Mouse (Mus musculus) C2C12 (cell line): ENCODE measurements around the gene Nucks1. TPM values are rescaled to one million over a fixed set of nuclear protein-coding genes. Genes with fewer than 3 reads are reported as not detected.

Experiments used
- H3K27me3 ChIP-seq: one replicate; pipeline ENCODE4 v1.6.1; 2011; ENCODE audit not compliant: control insufficient read depth, insufficient read depth, insufficient read length
- H3K36me3 ChIP-seq: one replicate; pipeline ENCODE4 v1.6.1; 2011; ENCODE audit not compliant: control insufficient read depth, insufficient read depth
- H3K4me3 ChIP-seq: one replicate; pipeline ENCODE4 v1.5.1; 2011; ENCODE audit warnings: mild to moderate bottlenecking, control low read depth; ENCODE audit not compliant: poor library complexity, insufficient read depth, severe bottlenecking
- H3K79me2 ChIP-seq: one replicate; pipeline ENCODE4 v1.6.1; 2011; ENCODE audit not compliant: control insufficient read depth, insufficient read depth
- H3K79me3 ChIP-seq: one replicate; pipeline ENCODE4 v1.6.1; 2011; ENCODE audit warnings: low read depth, control low read depth
- H3ac ChIP-seq: one replicate; pipeline ENCODE3; 2011; ENCODE audit warnings: low read depth; ENCODE audit not compliant: control insufficient read depth, insufficient read length
- CEBPB ChIP-seq: IDR thresholded peaks from one replicate; pipeline ENCODE4 v1.6.1; 2011; ENCODE audit warnings: low read depth, mild to moderate bottlenecking, control low read depth, moderate library complexity
- CTCF ChIP-seq: IDR thresholded peaks from one replicate; pipeline ENCODE4 v1.5.1; 2011; ENCODE audit not compliant: control insufficient read depth, insufficient read depth, insufficient read length
- FOSL1 ChIP-seq: IDR thresholded peaks from one replicate; pipeline ENCODE4 v1.8.0; 2011; ENCODE audit warnings: mild to moderate bottlenecking, low read length; ENCODE audit not compliant: poor library complexity, insufficient read depth, severe bottlenecking
- MAX ChIP-seq: IDR thresholded peaks from one replicate; pipeline ENCODE4 v1.6.1; 2011; ENCODE audit warnings: mild to moderate bottlenecking, control low read depth
- MYOD1 ChIP-seq: IDR thresholded peaks from one replicate; pipeline ENCODE4 v1.6.1; 2011; ENCODE audit warnings: low read depth; ENCODE audit not compliant: control insufficient read depth, insufficient read length
- MYOG ChIP-seq: IDR thresholded peaks from one replicate; pipeline ENCODE4 v1.6.1; 2011; ENCODE audit not compliant: control insufficient read depth, insufficient read length; ENCODE audit errors: extremely low read depth
- USF1 ChIP-seq: IDR thresholded peaks from one replicate; pipeline ENCODE4 v1.6.1; 2011; ENCODE audit warnings: low read depth, mild to moderate bottlenecking, control low read depth, moderate library complexity
- polyA plus RNA-seq: library from polyadenylated mRNA; unstranded; fragments of >200 nt; fragmentation: generic; extraction: Trizol; gene quantifications from one replicate; pipeline ENCODE4 v1.2.1, GENCODE M21; 2012; ENCODE audit warnings: missing spikeins

Nucks1 gene
- polyA plus RNA-seq, 1 experiment: 36.2 TPM

GRCm38 (mm10) chr1:131946462-131947215 lies 36.3 kb downstream of the Nucks1 start:
- TF ChIP-seq MYOG: no peak
- TF ChIP-seq MAX: no peak
- TF ChIP-seq CEBPB: no peak
- TF ChIP-seq MYOD1: no peak
- TF ChIP-seq USF1: no peak
- TF ChIP-seq FOSL1: no peak
- no peak for TF ChIP-seq CTCF
- Histone ChIP-seq H3K27me3 (no peaks in the 10 kb centered on the region), H3K79me3 (no peaks in the 10 kb centered on the region), H3ac (no peak overlapping the region), H3K79me2 (no peaks in the 10 kb centered on the region), H3K4me3 (no peak overlapping the region), H3K36me3 (no peaks in the 10 kb centered on the region)

DNA sequence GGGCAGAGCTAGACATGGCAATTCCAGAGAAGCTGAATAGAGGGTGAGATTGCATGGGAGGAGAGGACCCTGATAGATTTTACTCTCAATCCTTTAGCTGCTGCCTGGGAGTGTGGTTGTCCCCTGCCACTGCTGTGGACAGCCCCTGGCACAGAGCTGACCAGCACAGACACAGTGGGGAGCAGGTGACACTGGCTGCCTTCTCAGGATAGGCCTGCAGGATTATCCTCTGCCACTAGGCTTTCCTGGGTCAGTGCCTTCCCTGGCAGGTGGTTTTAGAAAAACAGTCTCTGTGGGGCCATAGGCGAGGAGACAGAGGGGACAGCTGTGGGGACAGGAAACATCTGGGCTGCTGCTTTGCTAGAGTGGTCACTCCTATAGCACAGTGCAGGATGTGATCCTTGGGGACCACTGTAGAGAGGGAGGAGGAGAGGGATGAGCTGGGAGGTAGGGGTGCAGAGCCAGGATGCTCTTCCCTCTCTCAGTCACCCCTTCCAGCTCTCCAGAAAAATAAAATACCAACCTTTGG lies 37.7 kb downstream of the Nucks1 start:
- Histone ChIP-seq H3K79me2 (no peaks in the 10 kb centered on the region), H3ac (no peak overlapping the region), H3K79me3 (no peaks in the 10 kb centered on the region), H3K4me3 (no peak overlapping the region), H3K36me3 (no peaks in the 10 kb centered on the region), H3K27me3 (no peaks in the 10 kb centered on the region)
- no peak for TF ChIP-seq CTCF
- no peak for TF ChIP-seq USF1
- TF ChIP-seq MAX: no peak
- TF ChIP-seq CEBPB: no peak
- TF ChIP-seq FOSL1: no peak
- no peak for TF ChIP-seq MYOG
- no peak for TF ChIP-seq MYOD1

GRCm38 (mm10) chr1:131954242-131954865 lies 44.0 kb downstream of the Nucks1 start:
- Histone ChIP-seq H3K27me3 (peaks cover 30% of the 10 kb centered on the region), H3ac (no peak overlapping the region), H3K79me3 (no peaks in the 10 kb centered on the region), H3K4me3 (no peak overlapping the region), H3K36me3 (no peaks in the 10 kb centered on the region), H3K79me2 (no peaks in the 10 kb centered on the region)
- TF ChIP-seq MYOD1 (no peak), FOSL1 (no peak), CTCF (no peak), USF1 (no peak), MAX (no peak), CEBPB (no peak), MYOG (no peak)

DNA sequence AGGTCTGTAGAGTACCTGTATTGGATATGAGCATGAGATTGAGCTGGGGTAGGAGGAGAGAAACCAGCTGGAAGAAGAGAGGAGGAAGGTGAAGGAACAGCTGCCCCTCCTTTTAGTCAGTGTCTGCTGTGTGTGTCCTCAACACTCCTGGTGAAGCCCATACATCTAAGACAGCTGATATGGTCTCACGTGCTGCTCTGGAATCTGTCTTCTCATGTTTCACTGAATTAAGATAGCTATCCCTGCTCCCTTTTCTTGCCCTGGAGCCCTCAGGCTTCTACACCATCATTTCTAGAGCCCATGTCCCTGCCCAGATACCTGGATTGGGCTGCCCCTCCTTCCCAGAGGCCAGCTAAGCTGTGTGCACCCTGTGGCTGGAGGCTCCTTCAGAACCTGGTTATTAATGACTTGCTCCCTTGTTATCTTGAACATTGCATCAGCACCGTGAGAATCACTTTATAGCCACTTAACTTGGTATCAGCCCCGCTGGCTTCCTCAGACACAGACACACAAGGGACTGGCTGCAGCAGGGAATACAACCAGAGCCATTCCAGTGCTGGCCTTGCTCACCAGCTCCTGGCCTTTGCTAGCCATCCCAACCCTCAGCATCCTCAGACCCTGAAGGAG lies 44.9 kb downstream of the Nucks1 start:
- no peak overlapping the region for H3ac ChIP-seq

DNA sequence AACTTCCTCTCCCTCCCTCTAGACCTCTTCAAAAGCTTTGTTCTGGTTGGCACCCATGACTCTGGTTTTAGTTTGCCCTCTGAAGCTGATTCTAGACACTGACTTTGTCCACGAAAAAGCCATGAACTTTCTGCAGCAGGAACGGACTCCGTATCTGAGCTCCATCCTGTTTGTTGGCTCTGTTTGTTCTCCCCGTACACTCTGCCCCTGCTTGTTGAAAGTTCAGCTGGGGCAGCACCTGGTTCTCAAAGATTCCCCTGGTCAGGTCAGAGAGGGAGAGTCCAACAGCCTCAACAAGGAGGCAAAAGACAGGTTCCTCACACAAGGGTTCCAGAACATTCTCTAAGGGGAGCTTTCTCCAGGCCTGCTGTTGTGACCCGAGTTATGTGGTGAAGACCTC lies 47.1 kb downstream of the Nucks1 start:
- Histone ChIP-seq H3ac (no peak overlapping the region), H3K36me3 (no peaks in the 10 kb centered on the region), H3K4me3 (no peak overlapping the region), H3K79me3 (no peaks in the 10 kb centered on the region), H3K27me3 (peaks cover 46% of the 10 kb centered on the region), H3K79me2 (no peaks in the 10 kb centered on the region)
- no peak for TF ChIP-seq FOSL1
- no peak for TF ChIP-seq CTCF
- no peak for TF ChIP-seq CEBPB
- no peak for TF ChIP-seq MYOD1
- no peak for TF ChIP-seq USF1
- TF ChIP-seq MAX: no peak
- no peak for TF ChIP-seq MYOG

More for the DNA sequence above, 44.9 kb downstream of the Nucks1 start:
- no peaks in the 10 kb centered on the region for H3K79me3 ChIP-seq
- TF ChIP-seq MAX: no peak
- no peak for TF ChIP-seq CTCF
- TF ChIP-seq MYOG: no peak
- TF ChIP-seq CEBPB: no peak
- no peak for TF ChIP-seq FOSL1
- no peak for TF ChIP-seq USF1
- TF ChIP-seq MYOD1: no peak
- no peak overlapping the region for H3K4me3 ChIP-seq
- H3K27me3 ChIP-seq: peaks cover 32% of the 10 kb centered on the region
- H3K36me3 ChIP-seq: no peaks in the 10 kb centered on the region
- H3K79me2 ChIP-seq: no peaks in the 10 kb centered on the region
